Mouse (Mus musculus): Measurements from ENCODE around the gene Rfc2.

Rfc2 gene

DNA sequence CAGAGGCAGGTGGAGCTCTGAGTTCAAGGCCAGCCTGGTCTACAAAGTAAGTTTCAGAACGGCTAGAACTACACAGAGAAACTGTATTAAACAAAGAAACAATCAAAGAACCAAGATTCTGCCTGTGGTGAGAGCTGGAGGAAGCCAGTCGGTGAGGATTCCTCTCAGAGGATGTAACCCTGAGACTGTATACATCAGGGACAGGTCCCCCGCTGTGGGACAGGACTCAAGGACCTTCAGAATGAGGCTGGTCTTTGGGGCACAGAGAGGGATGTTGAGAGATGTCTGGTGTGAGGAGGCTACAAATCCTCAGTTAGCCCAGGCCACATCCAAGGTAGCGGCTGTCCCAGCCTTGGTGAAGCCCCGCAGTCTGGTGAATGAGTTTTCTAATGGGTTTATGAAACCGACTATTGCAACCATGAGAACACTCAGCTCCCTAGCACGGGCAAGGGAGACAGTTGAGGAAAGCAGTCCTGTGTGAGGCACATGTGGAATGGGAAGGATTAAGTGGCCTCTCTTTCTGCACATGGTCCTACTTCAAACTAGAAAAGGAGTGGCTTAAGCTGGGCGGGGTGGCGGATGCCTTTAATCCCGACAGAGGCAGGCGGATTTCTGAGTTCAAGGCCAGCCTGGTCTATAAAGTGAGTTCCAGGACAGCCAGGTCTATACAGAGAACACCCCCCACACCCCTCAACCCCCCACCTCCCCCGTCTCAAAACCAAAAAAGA is 28.9 kb downstream of the Rfc2 start:
- no peak for DNase-seq (ENCODE audit: low spot score in 2 of 2)

DNA sequence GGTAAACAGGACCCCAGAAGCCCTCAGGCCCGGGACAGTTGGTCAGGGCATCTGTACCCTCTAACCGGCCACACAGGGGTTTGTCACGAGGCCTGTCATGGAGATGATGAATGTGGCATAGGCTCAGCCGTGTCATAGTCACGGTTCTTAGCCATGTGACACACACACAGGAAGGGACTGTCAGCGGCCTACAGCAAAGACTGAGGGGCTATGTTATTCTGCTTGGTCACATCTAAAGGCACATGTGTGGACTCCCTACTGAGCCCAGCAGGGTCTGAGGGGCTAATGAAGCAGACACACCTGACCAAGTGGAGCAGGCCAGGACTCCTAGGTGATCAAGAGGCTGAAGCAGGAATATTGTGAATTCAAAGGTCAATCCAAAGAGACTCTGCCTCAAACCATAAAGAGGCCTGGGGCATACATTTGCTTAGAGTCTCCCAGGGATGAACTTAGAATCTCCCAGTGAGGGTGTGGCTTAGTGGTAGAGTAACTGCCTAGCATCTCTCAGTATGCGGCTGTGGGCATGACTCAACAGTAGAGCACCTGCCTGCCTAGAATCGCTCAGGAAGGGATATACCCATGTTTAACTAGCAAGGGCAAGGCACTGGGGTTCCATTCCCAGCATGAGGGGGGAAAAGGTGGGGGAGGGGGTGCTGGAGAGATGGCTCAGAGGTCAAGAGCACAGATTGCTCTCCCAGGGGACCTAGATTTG is 30.8 kb downstream of the Rfc2 start:
- DNase-seq (ENCODE audit: low spot score in 2 of 2), result no peak

DNA sequence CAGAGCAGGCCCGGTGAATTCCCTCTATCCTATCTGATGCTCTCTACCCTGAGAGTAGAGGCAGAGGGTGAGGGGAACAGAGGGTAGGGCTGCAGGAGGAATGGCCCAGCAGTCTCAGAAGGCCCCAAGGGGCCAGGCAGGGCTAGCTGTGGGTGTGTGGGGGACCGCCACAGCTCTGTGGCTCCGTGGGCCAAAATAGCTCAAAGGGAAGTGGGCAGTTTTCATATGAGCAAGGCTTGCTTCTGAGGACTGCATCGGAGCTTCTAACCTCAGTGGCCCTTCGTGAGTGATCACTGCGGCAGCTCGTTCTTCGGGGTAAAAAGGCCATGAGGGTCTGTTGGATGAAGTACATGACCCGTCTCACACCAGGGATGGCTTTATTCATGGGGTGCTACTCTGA is 32.6 kb downstream of the Rfc2 start:
- no peak for DNase-seq (ENCODE audit: low spot score in 2 of 2)

DNA sequence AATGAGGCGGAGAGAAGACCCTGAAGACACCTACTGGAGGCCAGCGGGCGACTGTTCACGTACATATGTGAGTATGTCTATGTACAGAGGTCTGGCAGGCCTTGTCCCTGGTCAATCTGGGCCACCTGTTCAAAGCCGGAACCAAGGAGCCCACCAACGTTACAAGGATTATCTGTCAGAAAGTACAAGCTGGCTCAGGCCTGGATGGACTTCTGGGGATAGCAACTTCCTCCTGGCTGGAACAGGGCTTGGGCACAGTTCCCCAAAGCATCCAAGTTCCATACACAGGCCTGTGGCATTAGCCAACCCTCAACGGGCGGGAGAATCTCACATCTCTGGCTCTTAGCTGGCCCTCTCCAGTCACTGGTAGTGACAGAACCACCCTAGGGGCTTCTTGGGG is 33.1 kb downstream of the Rfc2 start:
- no peak for DNase-seq (ENCODE audit: low spot score in 2 of 2)

DNA sequence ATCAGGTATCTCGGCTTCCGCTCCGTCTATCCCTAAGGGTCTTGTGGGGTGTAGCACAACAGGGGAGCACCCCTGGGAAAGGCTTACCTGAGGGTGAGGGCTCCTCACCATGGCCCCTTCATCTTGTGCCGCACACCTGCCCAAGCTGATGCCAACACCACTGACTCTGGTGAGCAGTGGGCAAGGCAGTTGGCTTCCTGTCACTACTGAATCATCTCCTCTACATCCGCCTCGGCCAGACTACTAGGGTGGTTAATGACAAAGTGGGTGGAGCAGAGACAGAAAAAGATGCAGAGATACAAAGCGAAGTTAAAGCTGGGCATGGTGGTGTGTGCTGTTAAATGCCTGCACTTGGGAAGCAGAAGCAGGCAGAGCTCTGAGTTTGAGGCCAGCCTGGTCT is 33.6 kb downstream of the Rfc2 start, which contains the start of gene Lat2:
TSS of gene Lat2 (minus strand) at position 224 of the 400 bp plus-strand sequence.
- no peak for DNase-seq (ENCODE audit: low spot score in 2 of 2)

DNA sequence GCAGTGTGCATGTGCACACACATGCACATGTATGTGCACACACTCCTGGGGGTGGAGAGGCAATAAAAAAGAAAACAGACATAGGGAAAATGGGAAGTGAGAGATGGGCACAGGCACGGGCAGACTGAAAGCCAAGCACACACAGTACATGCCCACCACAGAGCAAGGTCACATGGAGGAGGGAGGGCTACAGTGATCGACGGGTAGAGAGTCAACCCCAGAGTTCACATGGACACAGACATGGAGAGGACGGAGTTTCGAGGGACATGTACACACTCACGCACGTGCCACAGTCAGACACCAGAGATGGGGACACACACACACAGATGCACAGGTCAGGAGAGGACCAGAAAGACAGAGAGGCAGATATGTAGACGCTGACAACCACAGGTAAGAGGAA is 34.2 kb downstream of the Rfc2 start:
- DNase-seq (ENCODE audit: low spot score in 2 of 2), result no peak

DNA sequence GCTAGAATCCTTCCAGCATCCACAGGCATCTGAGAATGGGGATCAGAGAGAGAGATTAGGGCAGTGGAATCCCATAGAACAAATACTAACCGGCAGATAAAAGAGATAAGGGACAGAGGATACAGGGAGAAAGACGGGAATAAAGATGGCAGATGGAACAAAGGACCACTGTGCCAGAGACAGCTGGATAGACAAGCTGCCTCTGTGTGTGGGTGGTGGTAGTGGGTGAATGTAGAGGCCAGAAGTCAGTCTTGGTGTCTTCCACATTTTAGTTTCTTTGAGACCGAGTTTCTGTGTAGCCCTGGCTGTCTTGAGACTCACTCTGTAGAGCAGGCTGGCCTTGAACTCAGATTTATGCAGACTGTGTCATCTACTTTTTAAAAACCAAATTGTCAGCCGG is 34.6 kb downstream of the Rfc2 start:
- DNase-seq (ENCODE audit: low spot score in 2 of 2), result no peak

DNA sequence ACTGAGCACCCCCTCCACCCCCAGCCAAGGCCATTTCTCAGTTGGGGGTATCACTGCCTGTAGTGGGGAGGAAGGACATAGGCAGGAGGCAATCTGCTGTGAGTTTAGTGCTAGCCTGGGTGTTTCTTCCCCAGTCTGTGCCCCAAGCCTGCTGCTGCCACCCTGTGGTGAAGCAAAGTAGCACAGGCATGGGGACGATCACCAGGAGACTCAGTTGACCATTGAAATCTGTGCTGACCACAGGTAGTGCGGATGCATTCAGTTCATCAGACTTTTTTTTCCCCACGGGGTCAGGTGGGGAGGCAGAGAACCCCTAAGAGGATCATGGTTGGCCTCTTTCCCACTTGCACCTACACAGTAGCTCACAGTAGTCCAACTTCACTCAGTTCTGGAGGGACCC is 35.9 kb downstream of the Rfc2 start:
- DNase-seq (ENCODE audit: low spot score in 2 of 2), result peak; percentile 52 to 67

DNA sequence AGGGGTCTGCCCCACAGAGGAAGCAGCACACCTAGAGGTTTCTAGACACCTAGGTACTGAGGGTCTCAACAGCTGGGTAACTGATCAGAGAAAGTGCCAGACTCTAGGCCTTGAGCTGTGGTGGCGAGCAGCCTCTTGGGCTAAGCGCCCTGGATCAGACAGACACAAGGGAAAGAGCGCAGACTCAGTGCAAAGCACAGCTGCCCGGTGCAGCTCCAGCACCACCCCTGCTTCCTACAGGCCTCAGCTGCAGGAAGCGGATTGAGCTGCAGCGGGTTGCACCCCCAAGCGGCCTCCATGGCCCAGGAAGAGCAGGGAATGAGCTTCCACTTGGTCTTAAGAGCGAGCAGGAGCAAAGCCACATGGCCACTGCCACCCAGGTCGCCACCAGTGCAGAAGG is 39.3 kb downstream of the Rfc2 start:
- no peak for DNase-seq (ENCODE audit: low spot score in 2 of 2)

DNA sequence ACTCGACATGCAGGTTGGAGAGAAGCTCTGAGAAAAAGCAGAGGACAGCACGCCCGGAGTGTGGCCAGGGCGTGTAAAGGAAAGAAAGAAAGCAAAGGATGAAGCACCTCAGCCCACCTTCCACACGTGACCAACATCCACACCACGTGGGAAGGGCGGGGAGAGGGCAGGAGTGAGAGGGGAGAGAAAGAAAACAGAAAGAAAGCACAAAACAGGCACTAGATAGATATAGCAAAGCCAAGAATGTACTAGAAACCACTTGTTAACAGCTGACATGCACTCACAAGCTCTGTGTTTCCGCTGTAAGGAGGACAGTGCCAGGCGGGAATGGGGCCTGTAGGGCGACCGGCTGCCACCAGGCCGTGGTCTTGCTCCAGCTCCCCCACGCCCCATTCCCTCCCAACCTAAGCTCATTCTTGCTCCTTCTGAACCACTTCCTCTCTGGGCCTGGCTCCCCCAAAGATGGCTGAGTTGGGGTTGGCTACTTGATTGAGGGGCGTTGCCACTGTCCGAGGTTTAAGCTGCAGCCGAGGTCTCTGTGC is 40.0 kb downstream of the Rfc2 start:
- DNase-seq (ENCODE audit: low spot score in 2 of 2), result no peak

DNA sequence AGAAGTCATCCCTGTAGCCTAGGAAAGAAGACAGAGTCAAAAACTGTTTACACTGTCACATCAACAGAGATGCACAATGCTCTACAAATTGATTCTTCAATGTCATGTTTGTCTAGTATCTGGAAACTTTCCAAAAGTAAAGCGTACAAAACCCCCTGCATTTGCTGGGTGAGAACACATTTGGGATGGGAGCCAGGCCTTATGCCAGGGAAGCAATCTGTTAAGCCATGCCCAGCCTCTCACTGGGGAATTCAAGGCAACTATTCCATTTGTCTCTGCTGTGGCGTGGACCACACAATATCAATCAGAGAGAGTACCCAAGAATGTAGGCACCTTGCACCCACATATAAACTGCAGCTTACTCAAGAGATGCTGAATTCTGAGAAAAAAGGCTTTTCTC is 40.9 kb downstream of the Rfc2 start:
- no peak for DNase-seq (ENCODE audit: low spot score in 2 of 2)

DNA sequence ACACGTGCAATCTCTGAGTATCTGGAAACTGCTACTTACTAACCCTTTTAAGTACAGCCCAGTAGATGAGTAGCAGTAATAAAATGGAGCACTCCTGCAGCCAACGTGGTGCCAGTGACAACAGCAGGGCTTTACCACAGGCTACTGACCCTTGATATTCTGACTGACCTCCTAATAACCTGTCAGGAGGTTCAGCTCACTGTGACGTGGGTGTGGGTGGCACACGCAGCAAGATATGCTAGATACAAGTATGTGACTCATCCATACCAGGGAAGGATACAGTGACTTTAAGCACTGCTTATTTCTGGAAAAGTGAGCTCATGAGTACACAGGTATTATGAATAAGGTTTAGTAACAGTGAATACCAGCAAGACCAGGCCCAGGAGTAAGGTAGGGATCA is 48.3 kb downstream of the Rfc2 start:
- no peak for DNase-seq (ENCODE audit: low spot score in 2 of 2)

DNA sequence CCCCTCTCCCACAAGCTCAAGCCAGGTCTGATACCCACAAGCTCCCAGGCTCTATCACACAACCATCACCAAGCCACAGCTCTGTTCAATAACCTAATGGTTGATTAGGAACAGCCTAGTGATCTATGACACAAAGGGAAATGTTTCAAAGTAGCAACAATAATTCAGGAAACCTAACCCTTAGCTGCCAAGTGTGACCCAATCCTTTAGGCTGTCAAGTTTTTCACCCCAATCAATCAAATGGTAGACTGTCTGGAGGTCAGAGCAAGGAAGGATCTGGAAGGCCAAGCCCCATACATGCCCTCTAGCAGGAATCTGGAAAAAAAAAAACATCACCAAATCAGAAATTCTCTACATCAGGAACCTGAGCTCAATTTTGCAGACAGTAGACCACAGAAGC is 49.7 kb downstream of the Rfc2 start:
- DNase-seq (ENCODE audit: low spot score in 2 of 2), result no peak

DNA sequence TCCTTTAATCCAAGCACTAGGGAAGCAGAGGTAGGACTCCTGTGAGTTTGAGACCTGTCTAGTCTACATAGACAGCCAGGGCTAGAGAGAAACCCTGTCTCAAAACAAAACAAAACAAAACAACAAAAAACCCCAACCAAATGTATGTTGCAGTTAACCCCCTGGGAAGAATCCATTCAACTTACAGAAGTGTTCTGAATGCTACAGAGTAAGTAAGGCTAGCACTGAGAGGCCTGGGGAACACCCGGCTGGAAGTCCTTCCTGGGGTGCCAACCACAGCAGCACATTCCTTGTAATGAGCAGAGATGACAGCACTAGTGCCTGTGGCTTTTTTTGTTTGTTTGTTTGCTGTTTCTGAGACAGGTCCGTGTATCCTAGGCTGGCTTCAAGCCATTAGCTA is 51.7 kb downstream of the Rfc2 start:
- DNase-seq (ENCODE audit: low spot score in 2 of 2), result no peak

DNA sequence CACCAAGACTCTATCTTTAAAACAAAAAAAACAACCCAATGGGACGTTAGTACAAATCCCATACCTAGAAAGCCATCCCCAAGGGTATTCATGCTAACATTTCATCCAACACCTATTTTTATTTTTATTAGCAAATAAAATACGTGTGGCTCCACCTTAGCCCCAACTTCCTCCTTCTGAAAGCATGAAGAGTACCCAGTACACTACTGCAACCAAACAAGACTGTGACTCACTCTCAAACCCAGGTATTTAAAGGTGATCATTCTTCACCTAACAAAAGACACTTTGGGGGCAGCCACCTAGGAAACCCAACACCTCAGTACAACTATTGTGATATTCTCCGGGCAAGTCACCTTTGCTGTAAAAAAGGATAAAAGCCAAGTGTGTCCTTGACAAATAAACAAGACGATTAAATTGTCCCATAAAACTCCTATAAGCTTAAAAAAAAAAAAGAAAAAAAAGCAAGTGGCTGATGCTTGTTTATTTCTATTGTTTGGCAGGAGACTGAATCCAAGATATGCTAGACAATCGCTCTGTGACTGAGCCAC is 56.7 kb downstream of the Rfc2 start:
- DNase-seq (ENCODE audit: low spot score in 2 of 2), result no peak

DNA sequence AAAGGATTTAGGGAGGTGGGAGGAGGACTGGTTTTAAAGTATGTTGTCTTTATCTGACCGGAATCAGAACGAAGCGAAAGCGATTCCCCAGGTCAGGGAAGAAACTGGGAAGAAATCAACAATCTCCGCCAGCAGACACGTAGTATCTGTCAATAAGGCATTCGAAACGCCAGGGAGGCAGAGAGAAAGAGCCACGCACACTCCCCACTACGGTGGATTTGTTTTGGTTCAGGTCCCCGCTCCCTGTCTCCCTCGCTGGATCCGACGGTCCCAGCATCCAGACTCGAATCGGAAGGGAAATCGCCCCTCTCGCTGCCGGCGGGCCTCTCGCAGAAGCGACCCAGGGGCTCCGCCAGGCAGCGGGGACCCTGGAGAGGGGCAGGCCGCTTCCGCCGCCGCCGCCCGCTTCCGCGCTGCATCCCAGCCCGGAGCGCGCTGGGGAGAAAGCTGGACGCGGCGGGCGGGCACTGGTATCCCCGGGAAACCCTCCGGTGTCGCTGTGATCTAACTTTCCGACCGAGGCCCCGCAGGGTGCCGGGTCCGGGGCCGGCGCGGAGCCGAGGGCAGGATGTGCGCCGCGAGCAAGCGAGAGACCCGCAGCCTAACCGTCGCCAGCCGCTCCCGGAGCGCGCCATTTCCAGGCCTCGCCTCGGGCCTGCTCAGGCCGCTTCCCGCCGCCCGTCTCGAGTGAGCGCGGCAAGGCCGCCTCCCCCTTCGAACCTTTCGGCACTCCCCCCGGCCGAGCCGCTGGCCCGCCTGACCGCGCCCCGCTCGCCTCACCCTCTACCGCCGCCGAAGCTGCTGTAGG is 57.5 kb downstream of the Rfc2 start:
- no peak for DNase-seq (ENCODE audit: low spot score in 2 of 2)

DNA sequence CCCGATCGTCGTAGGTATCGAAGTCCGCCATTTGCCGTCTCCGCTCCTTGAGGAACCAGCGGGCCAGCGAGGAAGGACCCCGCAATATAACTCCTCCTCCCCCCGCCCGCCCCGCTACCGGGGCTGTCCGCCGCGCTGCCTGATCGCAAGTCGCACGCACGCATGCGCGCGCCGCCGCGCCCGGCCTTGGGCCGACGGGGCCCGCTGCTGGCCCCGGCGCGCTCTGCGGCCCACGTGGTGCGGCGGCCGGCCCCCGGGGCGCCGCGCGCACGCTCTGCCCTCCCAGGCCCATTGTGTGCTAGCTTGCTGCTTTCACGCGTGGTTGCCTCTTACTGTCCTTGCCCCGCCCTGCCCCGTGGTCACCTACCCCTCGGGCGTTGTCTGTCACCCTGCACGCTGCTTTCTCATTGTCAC is 58.1 kb downstream of the Rfc2 start, which contains the start of gene Eif4h:
TSS of gene Eif4h (minus strand) at position 222 of the 414 bp plus-strand sequence.
- peak; percentile 94 to 95 for DNase-seq (ENCODE audit: low spot score in 2 of 2)

DNA sequence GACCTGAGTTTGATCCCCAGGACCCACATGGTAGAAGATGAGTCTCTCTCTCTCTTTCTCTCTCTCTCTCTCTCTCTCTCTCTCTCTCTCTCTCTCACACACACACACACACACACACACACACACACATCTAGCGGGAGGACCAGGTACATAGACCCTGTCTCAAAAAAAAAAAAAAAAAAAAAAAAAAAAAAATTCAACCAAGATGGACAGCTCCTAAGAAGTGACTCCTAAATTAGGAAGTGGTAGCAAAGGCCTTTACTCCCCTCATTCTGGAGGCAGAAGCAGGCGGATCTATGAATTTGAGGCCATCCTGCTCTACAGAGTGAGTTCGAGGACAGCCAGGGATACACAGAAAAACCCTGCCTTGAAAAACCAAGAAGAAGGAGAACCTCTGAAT is 59.2 kb downstream of the Rfc2 start:
- no peak for DNase-seq (ENCODE audit: low spot score in 2 of 2)

DNA sequence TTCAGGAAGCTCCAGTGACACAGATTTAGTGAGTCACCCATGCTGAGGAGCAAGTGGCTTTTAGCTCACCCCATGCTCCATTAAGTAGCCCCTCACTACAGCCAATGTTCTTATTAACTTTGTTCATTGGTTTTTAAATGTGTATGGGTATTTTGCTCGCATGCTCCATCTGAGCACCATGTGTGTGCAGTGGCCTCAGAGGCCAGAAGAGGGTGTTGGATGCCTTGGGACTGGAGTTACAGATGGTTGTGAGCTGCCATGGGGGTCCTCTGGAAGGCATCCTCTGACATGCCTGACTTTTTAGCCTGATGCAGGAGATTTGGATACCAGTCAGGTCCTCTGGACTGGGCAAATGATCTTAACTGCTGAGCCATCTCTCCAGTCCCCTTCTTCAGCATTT is 63.0 kb downstream of the Rfc2 start:
- no peak for DNase-seq (ENCODE audit: low spot score in 2 of 2)

DNA sequence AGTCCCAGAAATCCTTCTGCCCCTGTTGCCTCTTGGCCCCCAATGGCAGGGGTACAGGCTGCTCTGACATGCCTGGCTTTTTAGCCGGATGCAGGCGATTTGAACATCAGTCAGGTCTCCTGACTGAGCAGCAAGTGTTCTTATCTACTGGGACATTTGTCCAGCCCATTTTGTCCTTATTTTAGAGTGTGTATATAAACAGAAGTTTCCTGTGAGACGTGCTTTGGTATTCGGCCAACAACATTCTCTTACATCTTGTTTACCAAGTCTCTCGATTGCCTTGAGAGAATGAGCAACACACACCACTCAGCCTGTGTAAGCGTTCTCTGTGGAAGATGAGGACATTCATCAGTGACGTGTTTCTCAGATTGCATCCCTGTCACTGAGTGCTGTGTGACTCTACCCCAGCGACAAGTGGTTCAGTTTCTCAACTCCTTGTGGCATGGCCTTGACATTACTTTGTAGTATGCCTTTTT is 63.5 kb downstream of the Rfc2 start:
- no peak for DNase-seq (ENCODE audit: low spot score in 2 of 2)

DNA sequence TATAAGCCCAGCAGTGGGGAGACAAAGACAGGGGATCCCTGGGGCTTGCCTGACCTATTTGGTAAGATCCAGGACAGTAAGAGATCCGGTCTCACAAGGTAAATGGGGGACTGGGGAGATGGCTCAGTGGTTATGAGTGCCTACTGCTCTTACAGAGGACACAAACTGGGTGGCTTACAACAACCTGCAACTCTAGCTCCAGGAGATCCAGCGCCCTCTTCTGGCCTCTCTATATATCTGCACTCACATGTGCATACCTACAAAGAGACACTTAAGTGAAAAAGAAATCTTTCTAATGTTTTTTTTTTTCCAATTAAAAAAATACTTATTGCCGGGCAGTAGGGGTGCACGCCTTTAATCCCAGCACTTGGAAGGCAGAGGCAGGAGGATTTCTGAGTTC is 65.3 kb downstream of the Rfc2 start:
- DNase-seq (ENCODE audit: low spot score in 2 of 2), result no peak

DNA sequence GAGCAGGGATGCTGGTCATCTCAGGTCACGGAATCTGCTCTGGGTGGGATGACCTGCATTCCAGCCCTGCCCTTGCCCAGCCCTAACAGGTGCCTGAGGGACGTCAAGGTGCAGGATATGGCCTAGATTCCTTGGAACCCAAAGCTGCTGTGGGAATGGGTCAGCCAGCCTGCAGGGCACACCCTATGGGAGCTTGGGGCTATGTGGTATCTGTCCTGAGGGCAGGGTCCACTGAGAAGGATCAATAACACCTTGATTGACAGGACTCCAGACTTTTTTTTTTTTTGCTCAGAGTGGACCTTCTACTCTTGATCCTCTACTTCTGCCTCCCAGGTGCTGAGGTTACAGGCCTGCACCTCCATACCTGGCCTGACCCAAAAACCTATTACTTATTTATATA is 66.2 kb downstream of the Rfc2 start:
- no peak for DNase-seq (ENCODE audit: low spot score in 2 of 2)

Measured in frontal cortex, postnatal 25 days (tissue).